ENCODE assay signal across 10 mouse cellular contexts in the genomic region with DNA sequence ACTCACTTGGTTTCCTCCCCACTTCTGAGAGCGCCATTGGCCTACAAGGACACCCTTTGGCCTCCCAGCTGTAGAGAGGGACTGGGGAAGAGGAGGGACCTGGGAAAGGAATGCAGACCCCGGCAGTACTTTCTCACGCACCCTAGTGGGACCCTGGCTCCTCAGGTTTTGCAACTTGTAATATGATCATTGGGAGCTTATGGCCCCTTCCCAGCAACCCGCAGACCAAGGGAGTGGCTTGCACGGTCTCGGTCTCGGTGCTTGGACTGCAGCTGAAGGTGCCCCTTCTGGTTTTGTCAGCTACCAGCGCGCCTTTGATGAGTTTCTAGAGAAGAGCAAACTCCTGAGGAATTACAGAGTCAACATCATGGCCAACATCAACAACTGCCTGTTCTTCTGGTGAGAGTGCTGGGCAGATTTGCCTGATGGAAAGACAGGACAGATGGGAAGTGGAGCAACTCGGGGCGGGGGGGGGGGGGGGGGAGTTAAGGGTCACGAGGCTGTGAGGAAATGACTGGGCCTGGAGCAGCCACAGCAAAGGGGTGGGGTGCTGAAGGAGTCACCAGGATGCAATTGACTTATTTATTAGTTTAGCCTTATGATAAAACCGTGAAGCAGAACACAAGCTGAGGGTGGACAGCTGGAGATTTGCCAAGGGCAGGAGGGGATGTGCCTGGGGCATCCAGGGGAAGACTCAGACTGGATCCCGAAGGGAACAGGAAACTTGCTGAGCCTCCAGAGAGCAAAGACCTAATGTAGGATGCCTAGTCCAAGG. TPM values are rescaled to one million over a fixed set of nuclear protein-coding genes. Genes with fewer than 3 reads are reported as not detected.
DNase-seq lines count a peak whose midpoint lies in the region; ATAC-seq and TF ChIP-seq lines count a peak whose summit lies in the region.
"Had no signal": no experiment of that assay in that cellular context is flagged by ENCODE, and none has a peak within 500 bp of the region (broad histone marks: within the 10 kb centered on the region; RNA-seq: fewer than 3 reads in every experiment).

No protein-coding gene starts in this region.

- H3K4me3 ChIP-seq in liver, embryonic 11.5 days (ENCODE audit: low read depth, low read length), result no peak overlapping the region
- H3K4me3 ChIP-seq in embryonic facial prominence, embryonic 15.5 days (replicated peaks), result no peak overlapping the region
- H3K4me3 ChIP-seq in small intestine, adult 2 months (ENCODE audit: low read depth, low read length), result no peak overlapping the region
- H3K4me3 ChIP-seq in midbrain, embryonic 16.5 days (ENCODE audit: low read depth, low read length), result no peak overlapping the region
- H3K4me3 ChIP-seq: forebrain, embryonic 15.5 days had no signal

- H3K4me2 ChIP-seq in liver, embryonic 11.5 days, result no peak overlapping the region; the same call in 1 of the 2 replicates
- H3K4me2 ChIP-seq in embryonic facial prominence, embryonic 15.5 days (replicated peaks), result no peak overlapping the region
- no peak overlapping the region for H3K4me2 ChIP-seq in midbrain, embryonic 16.5 days (ENCODE audit: low read length)
- H3K4me2 ChIP-seq: forebrain, embryonic 15.5 days had no signal

- WGBS in liver, embryonic 11.5 days, result 46% methylated on average over 13 of the region's 14 CpGs
- WGBS in embryonic facial prominence, embryonic 15.5 days, result 14% methylated on average over 13 of the region's 14 CpGs
- WGBS in small intestine, adult 2 months, result 19% methylated on average over 14 of the region's 14 CpGs
- WGBS in midbrain, embryonic 16.5 days, result 15% methylated on average over 12 of the region's 14 CpGs

- H3K27ac ChIP-seq in liver, embryonic 11.5 days (ENCODE audit: low read depth, low read length), result no peak overlapping the region
- 0 out of 2 replicates have a peak overlapping the region, but pooled peaks have one; percentile 2 for H3K27ac ChIP-seq in embryonic facial prominence, embryonic 15.5 days (replicated peaks)
- peak overlapping the region; percentile 42; the same call in 1 of the 2 replicates for H3K27ac ChIP-seq in small intestine, adult 2 months (ENCODE audit: insufficient read depth, low read depth, low read length)
- H3K27ac ChIP-seq in midbrain, embryonic 16.5 days (ENCODE audit: low read length), result no peak overlapping the region
- H3K27ac ChIP-seq: forebrain, embryonic 15.5 days had no signal

- DNase-seq in liver, embryonic 11.5 days (ENCODE audit: low spot score), result peak; percentile 33
- no peak for DNase-seq in liver
- DNase-seq in kidney, postnatal 14 days, result peak; percentile 86
- DNase-seq in right cerebral cortex, postnatal 4 days, result no peak
- no peak for DNase-seq in layer of hippocampus, adult 8-10 months (ENCODE audit: low spot score in 2 of 2)

- no peak for TF ChIP-seq CTCF in small intestine, adult 2 months (IDR thresholded peaks at IDR 0.05; ENCODE audit: extremely low read depth, insufficient read length, insufficient replicate concordance, low read depth, low read length)

- H3K27me3 ChIP-seq in liver, embryonic 11.5 days (replicated peaks; ENCODE audit: control insufficient read depth, insufficient read depth, low read length), result peaks cover 46% of the 10 kb centered on the region
- peaks cover 81% of the 10 kb centered on the region for H3K27me3 ChIP-seq in embryonic facial prominence, embryonic 15.5 days
- peaks cover 45% of the 10 kb centered on the region for H3K27me3 ChIP-seq in small intestine, adult 2 months (ENCODE audit: control insufficient read depth, insufficient read depth, low read length)
- peaks cover 75% of the 10 kb centered on the region for H3K27me3 ChIP-seq in midbrain, embryonic 16.5 days (ENCODE audit: control insufficient read depth, insufficient read depth, low read depth, low read length)

- no peak for TF ChIP-seq POLR2A in small intestine, adult 2 months (IDR thresholded peaks at IDR 0.05; ENCODE audit: low read depth, low read length)

- H3K36me3 ChIP-seq in liver, embryonic 11.5 days (ENCODE audit: control insufficient read depth, insufficient read depth, low read length), result peaks cover 62% of the 10 kb centered on the region
- H3K36me3 ChIP-seq in embryonic facial prominence, embryonic 15.5 days, result no peaks in the 10 kb centered on the region
- H3K36me3 ChIP-seq in small intestine, adult 2 months (ENCODE audit: control insufficient read depth, insufficient read depth, low read length), result 0 out of 2 replicates have a peak, but pooled peaks cover 2% of the 10 kb centered on the region
- H3K36me3 ChIP-seq in midbrain, embryonic 16.5 days (ENCODE audit: control insufficient read depth, insufficient read depth, low read length), result no peaks in the 10 kb centered on the region
- H3K36me3 ChIP-seq: forebrain, embryonic 15.5 days had no signal

- H3K9ac ChIP-seq in liver, embryonic 11.5 days (ENCODE audit: low read depth, low read length), result no peak overlapping the region
- H3K9ac ChIP-seq in embryonic facial prominence, embryonic 15.5 days, result no peak overlapping the region
- H3K9ac ChIP-seq in midbrain, embryonic 16.5 days (ENCODE audit: low read depth, low read length), result no peak overlapping the region
- H3K9ac ChIP-seq: forebrain, embryonic 15.5 days had no signal

- peaks cover 45% of the 10 kb centered on the region for H3K4me1 ChIP-seq in liver, embryonic 11.5 days (replicated peaks; ENCODE audit: control insufficient read depth, insufficient read depth, low read length)
- H3K4me1 ChIP-seq in embryonic facial prominence, embryonic 15.5 days, result peaks cover 48% of the 10 kb centered on the region
- H3K4me1 ChIP-seq in small intestine, adult 2 months (ENCODE audit: control insufficient read depth, insufficient read depth, insufficient read length, low read length), result peaks cover 36% of the 10 kb centered on the region
- H3K4me1 ChIP-seq in midbrain, embryonic 16.5 days (ENCODE audit: control insufficient read depth, insufficient read depth, low read length), result peaks cover 7% of the 10 kb centered on the region

- H3K9me3 ChIP-seq in liver, embryonic 11.5 days (ENCODE audit: control insufficient read depth, low read length), result no peaks in the 10 kb centered on the region
- H3K9me3 ChIP-seq in embryonic facial prominence, embryonic 15.5 days (replicated peaks), result no peaks in the 10 kb centered on the region
- H3K9me3 ChIP-seq in midbrain, embryonic 16.5 days (replicated peaks; ENCODE audit: control insufficient read depth, low read length, poor library complexity, severe bottlenecking), result no peaks in the 10 kb centered on the region
- H3K9me3 ChIP-seq: forebrain, embryonic 15.5 days; megakaryocyte, embryonic 14.5 days had no signal

- ATAC-seq in liver, embryonic 11.5 days (replicated peaks; ENCODE audit: low FRiP score), result no peak
- ATAC-seq in embryonic facial prominence, embryonic 15.5 days (ENCODE audit: insufficient number of reproducible peaks, low FRiP score, low TSS enrichment, low read depth), result no peak
- ATAC-seq in midbrain, embryonic 16.5 days, result no peak
- ATAC-seq: forebrain, embryonic 15.5 days had no signal

RNA-seq across cellular contexts. Expression of a gene that starts 6.8 kb away (rescaled TPM):
- polyA plus RNA-seq in liver, embryonic 11.5 days (2014; fragmentation: Nextera tagmentation; extraction: Ambion mirVana), result 107 TPM in 2 replicates
- polyA plus RNA-seq in embryonic facial prominence, embryonic 15.5 days (2015; fragmentation: Nextera tagmentation; extraction: Ambion mirVana), result 11.8 and 17.6 TPM in 2 replicates
- polyA plus RNA-seq in small intestine, adult 2 months (2012; rRNA removed), result 10.2 and 16.4 TPM in 2 replicates
- total RNA-seq in layer of hippocampus, adult 8-10 months (2022), result 1 to 10 TPM in 3 of 4 experiments, under 1 TPM in 1; 0.85 to 1.8 (median 1.4) TPM
- 0.31 and 0.79 TPM in 2 replicates for polyA plus RNA-seq in midbrain, embryonic 16.5 days (2015; fragmentation: Nextera tagmentation; extraction: Ambion mirVana)

RNA-seq across cellular contexts. Expression of a gene that starts 32.3 kb away (rescaled TPM):
- polyA plus RNA-seq in liver, embryonic 11.5 days (2014; fragmentation: Nextera tagmentation; extraction: Ambion mirVana), result 18.6 and 20.4 TPM in 2 replicates
- polyA plus RNA-seq in embryonic facial prominence, embryonic 15.5 days (2015; fragmentation: Nextera tagmentation; extraction: Ambion mirVana), result 10.6 and 11.1 TPM in 2 replicates
- 356 and 552 TPM in 2 replicates for polyA plus RNA-seq in small intestine, adult 2 months (2012; rRNA removed)
- total RNA-seq in layer of hippocampus, adult 8-10 months (2022), result 1 to 10 TPM; 5.0 to 7.7 (median 6.5) TPM
- 2.0 and 2.1 TPM in 2 replicates for polyA plus RNA-seq in midbrain, embryonic 16.5 days (2015; fragmentation: Nextera tagmentation; extraction: Ambion mirVana)

RNA-seq across cellular contexts. Expression of a gene that starts 36.5 kb away (rescaled TPM):
- 4.9 and 5.6 TPM in 2 replicates for polyA plus RNA-seq in liver, embryonic 11.5 days (2014; fragmentation: Nextera tagmentation; extraction: Ambion mirVana)
- 20.8 and 24.6 TPM in 2 replicates for polyA plus RNA-seq in embryonic facial prominence, embryonic 15.5 days (2015; fragmentation: Nextera tagmentation; extraction: Ambion mirVana)
- polyA plus RNA-seq in small intestine, adult 2 months (2012; rRNA removed), result 0.43 and 0.53 TPM in 2 replicates
- total RNA-seq in layer of hippocampus, adult 8-10 months (2022), result 1 to 10 TPM; 3.6 to 6.6 (median 4.6) TPM
- polyA plus RNA-seq in midbrain, embryonic 16.5 days (2015; fragmentation: Nextera tagmentation; extraction: Ambion mirVana), result 1.0 and 3.1 TPM in 2 replicates

RNA-seq across cellular contexts. Expression of a gene that starts 42.5 kb away (rescaled TPM):
- polyA plus RNA-seq in liver, embryonic 11.5 days (2014; fragmentation: Nextera tagmentation; extraction: Ambion mirVana), result 0.36 TPM in 1 of 2 replicates, not detected in the other
- 3.7 and 5.0 TPM in 2 replicates for polyA plus RNA-seq in embryonic facial prominence, embryonic 15.5 days (2015; fragmentation: Nextera tagmentation; extraction: Ambion mirVana)
- not detected in 2 replicates for polyA plus RNA-seq in small intestine, adult 2 months (2012; rRNA removed)
- 1 to 10 TPM in 2 of 4 experiments, under 1 TPM in 1, not detected in 1; 0.61 to 2.3 (median 1.3) TPM for total RNA-seq in layer of hippocampus, adult 8-10 months (2022)
- polyA plus RNA-seq in midbrain, embryonic 16.5 days (2015; fragmentation: Nextera tagmentation; extraction: Ambion mirVana), result 4.9 and 7.0 TPM in 2 replicates

Comparison
In these comparisons a context has a peak if more than half of its experiments do, and no peak if none do; other contexts are left out.
1. DNase-seq: peak in liver, embryonic 11.5 days (single experiment) and kidney, postnatal 14 days (single experiment); none in liver (single experiment), right cerebral cortex, postnatal 4 days (single experiment) and layer of hippocampus, adult 8-10 months (0 of 2).
2. H3K27ac ChIP-seq: peak in embryonic facial prominence, embryonic 15.5 days (single experiment) and small intestine, adult 2 months (single experiment); none in liver, embryonic 11.5 days (single experiment) and midbrain, embryonic 16.5 days (single experiment).
3. RNA of a gene that starts 32.3 kb away (polyA plus RNA-seq): 356 to 552 TPM in small intestine, adult 2 months; 18.6 to 20.4 TPM in liver, embryonic 11.5 days, 10.6 to 11.1 TPM in embryonic facial prominence, embryonic 15.5 days and 2.0 to 2.1 TPM in midbrain, embryonic 16.5 days; every median in the first group is over 10 times any median in the second.